1 mouse cellular context compared by ENCODE assay signal in genomic region chr5:30923119-30923518, GRCm38 (mm10).
TF ChIP-seq lines count a peak whose summit lies in the region.

No protein-coding gene starts in this region.

TF ChIP-seq in CH12.LX, 34 proteins besides CTCF, POLR2A, EP300 and RAD21 (continued from another document):
- TF ChIP-seq IRF4 (IDR thresholded peaks at IDR 0.05; ENCODE audit: low read depth, low read length): peak; percentile 71; the same call in 1 of the 2 replicates
